Mouse (Mus musculus) forebrain, embryonic 16.5 days (tissue): ENCODE results near the gene 5730480H06Rik. TPM values are rescaled to one million over a fixed set of nuclear protein-coding genes. Genes with fewer than 3 reads are reported as not detected.

Experiments used
- ATAC-seq: fragments of 200-750 bp; cut with Nextera tagmentation; 2 replicates; pipeline ENCODE4 v1.8.0; 2017; ENCODE audit warnings: mild to moderate bottlenecking, moderate library complexity
- H3K27ac ChIP-seq: fragments of 300-500 bp; sonication (generic); 2 replicates; pipeline ENCODE4 v1.5.1; 2014; ENCODE audit warnings: low read length, control low read depth
- H3K27me3 ChIP-seq: fragments of 300-500 bp; sonication (generic); replicated peaks from 2 replicates; pipeline ENCODE4 v1.6.1; 2014; ENCODE audit warnings: low read length; ENCODE audit not compliant: control insufficient read depth, insufficient read depth
- H3K36me3 ChIP-seq: fragments of 300-500 bp; sonication (generic); 2 replicates; pipeline ENCODE4 v1.6.1; 2014; ENCODE audit not compliant: control insufficient read depth, insufficient read depth
- H3K4me1 ChIP-seq: fragments of 300-500 bp; sonication (generic); replicated peaks from 2 replicates; pipeline ENCODE4 v1.6.1; 2014; ENCODE audit warnings: low read length; ENCODE audit not compliant: control insufficient read depth, insufficient read depth
- H3K4me2 ChIP-seq: fragments of 300-500 bp; sonication (generic); 2 replicates; pipeline ENCODE4 v1.6.1; 2014; ENCODE audit warnings: mild to moderate bottlenecking, low read length, control low read depth
- H3K4me3 ChIP-seq: fragments of 300-500 bp; sonication (generic); replicated peaks from 2 replicates; pipeline ENCODE4 v1.5.1; 2014; ENCODE audit warnings: mild to moderate bottlenecking, low read length, control low read depth
- H3K9ac ChIP-seq: fragments of 300-500 bp; sonication (generic); replicated peaks from 2 replicates; pipeline ENCODE4 v1.6.1; 2014; ENCODE audit warnings: low read depth, low read length, control low read depth
- H3K9me3 ChIP-seq: fragments of 300-500 bp; sonication (generic); 2 replicates; pipeline ENCODE4 v1.6.1; 2016; ENCODE audit warnings: low read length; ENCODE audit not compliant: control insufficient read depth
- WGBS: fragments of 180-500 bp; shearing (Covaris S2); extraction: QIAGEN DNeasy Blood & Tissue Kit; methylation state at CpG from one replicate; pipeline ENCODE4 v1.1.7; 2014; 5-methylcytosine and 5-hydroxymethylcytosine counted together
- polyA plus RNA-seq: library from polyadenylated mRNA; unstranded; fragments of >200 nt; fragmentation: Nextera tagmentation; extraction: Ambion mirVana; gene quantifications from 2 replicates; pipeline ENCODE4 v1.2.1, GENCODE M21; 2015

5730480H06Rik gene
- polyA plus RNA-seq, 1 experiment from 2014 or later, result 15.7 TPM

GRCm38 (mm10) chr5:48411462-48411861 is 83.7 kb downstream of the 5730480H06Rik start:
- no peak overlapping the region for H3K4me3 ChIP-seq
- no peaks in the 10 kb centered on the region for H3K4me1 ChIP-seq
- no peak overlapping the region for H3K9ac ChIP-seq
- 84% methylated on average over 4 of the region's 4 CpGs for WGBS
- H3K9me3 ChIP-seq, result no peaks in the 10 kb centered on the region
- no peaks in the 10 kb centered on the region for H3K27me3 ChIP-seq
- no peak for ATAC-seq
- H3K27ac ChIP-seq, result no peak overlapping the region
- H3K36me3 ChIP-seq, result no peaks in the 10 kb centered on the region
- H3K4me2 ChIP-seq, result no peak overlapping the region

DNA sequence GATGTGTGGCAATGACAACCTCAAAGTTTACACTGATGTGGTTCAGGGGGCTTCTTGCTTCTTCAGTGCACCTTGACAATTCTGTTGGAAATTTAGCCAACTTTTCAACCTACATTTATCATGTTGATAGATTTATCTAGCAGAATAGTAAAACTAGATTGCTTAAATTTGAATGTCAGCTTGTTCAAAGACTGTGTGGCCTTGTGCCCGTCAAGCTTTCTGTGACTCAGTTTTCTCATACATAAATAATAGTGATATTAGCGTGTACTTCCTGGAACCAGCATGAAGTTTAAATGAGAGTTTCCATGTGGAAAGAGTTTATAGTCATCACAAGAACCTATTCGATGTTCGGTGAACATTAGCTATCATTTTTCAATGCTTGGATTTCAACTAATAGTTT is 84.5 kb downstream of the 5730480H06Rik start:
- Histone ChIP-seq H3K27me3 (no peaks in the 10 kb centered on the region), H3K9me3 (no peaks in the 10 kb centered on the region), H3K36me3 (no peaks in the 10 kb centered on the region), H3K4me3 (no peak overlapping the region), H3K9ac (no peak overlapping the region), H3K4me1 (no peaks in the 10 kb centered on the region), H3K27ac (no peak overlapping the region), H3K4me2 (no peak overlapping the region)
- 96% methylated on average over 4 of the region's 4 CpGs for WGBS
- ATAC-seq, result no peak

- Histone ChIP-seq H3K36me3 (no peaks in the 10 kb centered on the region), H3K4me2 (no peak overlapping the region), H3K4me1 (no peaks in the 10 kb centered on the region), H3K27me3 (no peaks in the 10 kb centered on the region), H3K27ac (no peak overlapping the region), H3K9me3 (no peaks in the 10 kb centered on the region), H3K4me3 (no peak overlapping the region), H3K9ac (no peak overlapping the region)
- whole genome bisulfite sequencing, result 88% methylated on average over 2 of the region's 2 CpGs
- no peak for ATAC-seq
These were observed 92.0 kb downstream of the 5730480H06Rik start for GRCm38 (mm10) chr5:48419741-48420140.

- Histone ChIP-seq H3K9ac (no peak overlapping the region), H3K27ac (no peak overlapping the region), H3K4me3 (no peak overlapping the region), H3K36me3 (no peaks in the 10 kb centered on the region), H3K4me2 (no peak overlapping the region), H3K27me3 (no peaks in the 10 kb centered on the region), H3K9me3 (no peaks in the 10 kb centered on the region), H3K4me1 (no peaks in the 10 kb centered on the region)
- whole genome bisulfite sequencing, result 87% methylated on average over 1 of the region's 1 CpGs
- ATAC-seq, result no peak
These were observed 94.2 kb downstream of the 5730480H06Rik start for GRCm38 (mm10) chr5:48421957-48422356.

DNA sequence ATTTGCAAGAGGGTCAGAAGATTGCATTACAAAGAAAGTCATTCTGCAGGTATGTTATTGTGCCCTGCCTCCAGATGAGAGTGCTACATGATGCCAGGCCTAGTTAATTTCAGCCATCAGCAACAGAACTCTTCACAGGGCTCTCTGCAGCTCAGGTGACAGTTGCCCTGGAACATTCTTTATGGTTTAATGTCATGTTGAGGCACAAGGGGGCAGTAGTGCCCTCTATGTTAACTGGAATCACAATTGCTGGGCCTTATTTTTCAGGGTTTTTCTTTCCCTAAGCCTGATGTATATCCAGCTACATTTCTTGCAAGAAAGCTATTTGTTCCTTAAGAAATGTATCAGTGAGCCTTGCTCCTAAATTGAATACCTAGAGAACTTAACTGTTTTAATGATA is 102.7 kb downstream of the 5730480H06Rik start:
- Histone ChIP-seq H3K36me3 (no peaks in the 10 kb centered on the region), H3K4me2 (no peak overlapping the region), H3K27me3 (no peaks in the 10 kb centered on the region), H3K9ac (no peak overlapping the region), H3K4me1 (no peaks in the 10 kb centered on the region), H3K4me3 (no peak overlapping the region), H3K9me3 (no peaks in the 10 kb centered on the region), H3K27ac (no peak overlapping the region)
- 0 out of 2 replicates have a peak, but pooled peaks have one; percentile 59 for ATAC-seq

- Histone ChIP-seq H3K9me3 (no peaks in the 10 kb centered on the region), H3K9ac (no peak overlapping the region), H3K4me3 (no peak overlapping the region), H3K36me3 (no peaks in the 10 kb centered on the region), H3K27me3 (no peaks in the 10 kb centered on the region), H3K27ac (no peak overlapping the region), H3K4me2 (no peak overlapping the region), H3K4me1 (no peaks in the 10 kb centered on the region)
- ATAC-seq, result no peak
- WGBS, result 79% methylated on average over 1 of the region's 1 CpGs
These were observed 121.1 kb downstream of the 5730480H06Rik start for GRCm38 (mm10) chr5:48448888-48449287.

- no peak for ATAC-seq
- WGBS, result 72% methylated on average over 2 of the region's 2 CpGs
- Histone ChIP-seq H3K4me3 (no peak overlapping the region), H3K9me3 (no peaks in the 10 kb centered on the region), H3K4me1 (no peaks in the 10 kb centered on the region), H3K27me3 (no peaks in the 10 kb centered on the region), H3K9ac (no peak overlapping the region), H3K4me2 (no peak overlapping the region), H3K36me3 (no peaks in the 10 kb centered on the region), H3K27ac (no peak overlapping the region)
These were observed 132.5 kb downstream of the 5730480H06Rik start for GRCm38 (mm10) chr5:48460221-48460620.
